Comparison of ENCODE assay signal across 20 mouse cellular contexts in genomic region chr19:32601033-32601770, GRCm38 (mm10). TPM values are rescaled to one million over a fixed set of nuclear protein-coding genes. Genes with fewer than 3 reads are reported as not detected.
DNase-seq lines count a peak whose midpoint lies in the region; ATAC-seq lines count a peak whose summit lies in the region.
"Had no signal": no experiment of that assay in that cellular context is flagged by ENCODE, and none has a peak within 500 bp of the region (broad histone marks: within the 10 kb centered on the region; RNA-seq: fewer than 3 reads in every experiment).

No protein-coding gene starts in this region.

- H3K27me3 ChIP-seq in intestine, embryonic 15.5 days (replicated peaks), result no peaks in the 10 kb centered on the region
- no peaks in the 10 kb centered on the region for H3K27me3 ChIP-seq in stomach, embryonic 15.5 days (replicated peaks)

- no peaks in the 10 kb centered on the region for H3K9me3 ChIP-seq in intestine, embryonic 15.5 days
- H3K9me3 ChIP-seq in stomach, embryonic 15.5 days, result no peaks in the 10 kb centered on the region
- H3K9me3 ChIP-seq: forebrain, embryonic 13.5 days; heart, embryonic 12.5 days; kidney, embryonic 15.5 days; midbrain, embryonic 10.5 days; neural tube, embryonic 13.5 days had no signal

- no peaks in the 10 kb centered on the region for H3K36me3 ChIP-seq in intestine, embryonic 15.5 days
- H3K36me3 ChIP-seq in stomach, embryonic 15.5 days, result no peaks in the 10 kb centered on the region
- H3K36me3 ChIP-seq: heart, embryonic 12.5 days; kidney, embryonic 15.5 days; midbrain, embryonic 10.5 days; neural tube, embryonic 13.5 days had no signal

- no peak overlapping the region for H3K4me3 ChIP-seq in brown adipose tissue, adult 24 weeks (ENCODE audit: insufficient read depth, low read depth, low read length)
- H3K4me3 ChIP-seq in intestine, embryonic 15.5 days (replicated peaks), result no peak overlapping the region
- H3K4me3 ChIP-seq in stomach, embryonic 15.5 days (replicated peaks), result no peak overlapping the region
- H3K4me3 ChIP-seq: forebrain, embryonic 13.5 days; heart, embryonic 12.5 days; kidney, embryonic 15.5 days; midbrain, embryonic 10.5 days; neural tube, embryonic 13.5 days had no signal

- no peak overlapping the region for H3K4me2 ChIP-seq in intestine, embryonic 15.5 days (replicated peaks)
- H3K4me2 ChIP-seq in stomach, embryonic 15.5 days, result no peak overlapping the region
- H3K4me2 ChIP-seq: forebrain, embryonic 13.5 days; heart, embryonic 12.5 days; hindbrain, embryonic 14.5 days; kidney, embryonic 15.5 days; lung, embryonic 14.5 days; neural tube, embryonic 13.5 days had no signal

- H3K4me1 ChIP-seq in brown adipose tissue, adult 24 weeks (ENCODE audit: control insufficient read depth, insufficient read depth, insufficient read length, low read length), result peaks cover 14% of the 10 kb centered on the region
- peaks cover 7% of the 10 kb centered on the region; the same call in 1 of the 2 replicates for H3K4me1 ChIP-seq in intestine, embryonic 15.5 days (replicated peaks)
- no peaks in the 10 kb centered on the region for H3K4me1 ChIP-seq in stomach, embryonic 15.5 days
- H3K4me1 ChIP-seq: forebrain, embryonic 13.5 days; heart, embryonic 12.5 days; neural tube, embryonic 13.5 days had no signal

- WGBS in intestine, embryonic 15.5 days, result 56% methylated on average over 6 of the region's 6 CpGs
- 59% methylated on average over 6 of the region's 6 CpGs for WGBS in stomach, embryonic 15.5 days

- peak overlapping the region; percentile 51; the same call in 1 of the 2 replicates for H3K27ac ChIP-seq in brown adipose tissue, adult 24 weeks (replicated peaks; ENCODE audit: low read depth, low read length)
- peak overlapping the region; percentile 54; the same call in 1 of the 2 replicates for H3K27ac ChIP-seq in intestine, embryonic 15.5 days
- H3K27ac ChIP-seq in stomach, embryonic 15.5 days, result peak overlapping the region; percentile 35; the same call in 1 of the 2 replicates
- H3K27ac ChIP-seq: forebrain, embryonic 13.5 days; hindbrain, embryonic 14.5 days; kidney, embryonic 15.5 days; midbrain, embryonic 10.5 days; neural tube, embryonic 13.5 days had no signal

- peak; percentile 91 for ATAC-seq in intestine, embryonic 15.5 days
- peak; percentile 56; the same call in 1 of the 2 replicates for ATAC-seq in stomach, embryonic 15.5 days (ENCODE audit: insufficient read depth, low FRiP score, low read depth)
- no peak for ATAC-seq in inflammation-experienced regulatory T-cells, adult 6 months
- ATAC-seq: forebrain, embryonic 13.5 days had no signal

- H3K9ac ChIP-seq in intestine, embryonic 15.5 days, result no peak overlapping the region
- H3K9ac ChIP-seq in stomach, embryonic 15.5 days, result no peak overlapping the region
- H3K9ac ChIP-seq: forebrain, embryonic 13.5 days; heart, embryonic 12.5 days; hindbrain, embryonic 14.5 days; kidney, embryonic 15.5 days; lung, embryonic 14.5 days; neural tube, embryonic 13.5 days had no signal

- DNase-seq in kidney, adult 9 months, result peak; percentile 58
- DNase-seq in kidney, postnatal 14 days, result no peak
- no peak for DNase-seq in thymus, postnatal 25 days
- DNase-seq: adrenal gland, adult 8-10 months; cerebellum, postnatal 10 days; left cerebral cortex, postnatal 4 days; lung, embryonic 14.5 days; lung, postnatal 4 days; right cerebral cortex, postnatal 25 days; thymus, adult 2 months had no signal

RNA-seq across cellular contexts. Expression of gene Papss2, which starts 5.6 kb away (rescaled TPM):
- 9.3 and 11.6 TPM in 2 replicates for polyA plus RNA-seq in brown adipose tissue, adult 24 weeks (2012; ENCODE audit: insufficient read depth, insufficient read length, missing spikeins)
- polyA plus RNA-seq in intestine, embryonic 15.5 days (2015; fragmentation: Nextera tagmentation; extraction: Ambion mirVana), result 7.7 and 8.4 TPM in 2 replicates
- 9.3 and 10.8 TPM in 2 replicates for polyA plus RNA-seq in stomach, embryonic 15.5 days (2015; fragmentation: Nextera tagmentation; extraction: Ambion mirVana)
- under 1 TPM; 0.30 to 0.39 (median 0.39) TPM for polyA plus RNA-seq in inflammation-experienced regulatory T-cells, adult 6 months (2017; shearing (Covaris generic))
